Mouse (Mus musculus): ENCODE measurements around the gene Mrpl20.

GRCm38 (mm10) chr4:155829866-155830265, 27.2 kb downstream of the Mrpl20 start:
- TF ChIP-seq CTCF (IDR thresholded peaks at IDR 0.05; ENCODE audit: low read depth, low read length) = no peak
- TF ChIP-seq GATA1 (IDR thresholded peaks at IDR 0.05; ENCODE audit: borderline replicate concordance, low read length) = no peak
- no peak for TF ChIP-seq GATA2 (IDR thresholded peaks at IDR 0.05; ENCODE audit: borderline replicate concordance, low read depth, low read length)
- TF ChIP-seq TAL1 (conservative IDR thresholded peaks at IDR 0.05; ENCODE audit: low read depth, low read length) = no peak
